2 mouse cellular contexts compared by ENCODE assay signal in the genomic region with DNA sequence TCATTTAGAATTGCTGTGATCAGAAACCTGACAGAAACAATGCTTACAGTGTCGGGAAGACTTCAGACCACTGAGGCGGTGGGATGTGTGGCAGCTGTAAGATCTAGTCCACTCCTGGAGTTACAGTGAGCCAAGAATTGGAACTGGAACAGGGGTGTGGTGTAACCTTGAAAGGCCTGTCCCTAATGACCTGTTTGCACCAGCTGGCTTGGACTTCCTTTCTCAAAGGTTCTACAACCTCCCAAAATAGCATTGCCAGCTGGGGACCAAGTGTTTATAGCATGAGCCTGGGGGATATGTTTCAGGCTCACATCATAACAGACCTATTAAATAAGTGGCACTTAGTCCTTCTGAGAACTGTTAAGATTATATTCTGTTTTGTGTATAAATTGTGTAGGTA.
A peak's percentile ranks its signal among the peaks of the same experiment; 100 is the strongest.
TF ChIP-seq lines count a peak whose summit lies in the region.

No protein-coding gene starts in this region.

TF ChIP-seq in CH12.LX, 34 proteins besides CTCF, POLR2A, EP300 and RAD21:
- TF ChIP-seq UBTF (IDR thresholded peaks at IDR 0.05; ENCODE audit: low read depth, low read length), result no peak
- 0 out of 2 replicates have a peak, but pooled peaks have one; percentile 38 for TF ChIP-seq ETS1 (conservative IDR thresholded peaks at IDR 0.05; ENCODE audit: low read depth, low read length)

TF ChIP-seq in myocyte, 11 proteins besides CTCF, POLR2A, EP300 and RAD21:
- TF ChIP-seq POLR2AphosphoS2 (IDR thresholded peaks at IDR 0.05; ENCODE audit: insufficient read length, low read depth) (no peak), MYOG (IDR thresholded peaks at IDR 0.05; ENCODE audit: control insufficient read depth in 1 of 3, insufficient read depth in 1 of 3, insufficient read length in 2 of 3, low read depth in 2 of 3) (peak in 2 of 3 experiments; percentile 24 to 26), SRF (IDR thresholded peaks at IDR 0.05; ENCODE audit: control insufficient read depth, insufficient read length, low read depth) (no peak), MYOD1 (IDR thresholded peaks at IDR 0.05; ENCODE audit: control insufficient read depth in 1 of 3, insufficient read length in 2 of 3, low read depth in 2 of 3) (peak in 2 of 3 experiments; percentile 15 to 24), E2F4 (IDR thresholded peaks at IDR 0.05; ENCODE audit: insufficient read depth) (no peak)
TF ChIP-seq in myocyte: peak in this region for 2.
